Mouse (Mus musculus) hindbrain, embryonic 11.5 days (tissue): ENCODE results near the gene Nup85. TPM values are rescaled to one million over a fixed set of nuclear protein-coding genes. Genes with fewer than 3 reads are reported as not detected.

Experiments
- ATAC-seq: fragments of 200-750 bp; cut with Nextera tagmentation; 2 replicates; pipeline ENCODE4 v1.8.0; 2017; ENCODE audit warnings: mild to moderate bottlenecking, moderate TSS enrichment, moderate library complexity; ENCODE audit not compliant: low FRiP score
- DNase-seq: peaks from one replicate; pipeline ENCODE4 v3.0.0-alpha.2; 2015; ENCODE audit warnings: low spot score
- H3K27ac ChIP-seq: fragments of 300-500 bp; sonication (generic); 2 replicates; pipeline ENCODE4 v1.5.1; 2014; ENCODE audit warnings: mild to moderate bottlenecking, low read depth, low read length
- H3K27me3 ChIP-seq: fragments of 300-500 bp; sonication (generic); 2 replicates; pipeline ENCODE4 v1.6.1; 2014; ENCODE audit warnings: mild to moderate bottlenecking, low read length, moderate library complexity, mixed read lengths; ENCODE audit not compliant: control insufficient read depth, insufficient read depth
- H3K36me3 ChIP-seq: fragments of 300-500 bp; sonication (generic); 2 replicates; pipeline ENCODE4 v1.6.1; 2014; ENCODE audit warnings: mild to moderate bottlenecking, low read length, moderate library complexity, mixed read lengths; ENCODE audit not compliant: control insufficient read depth, insufficient read depth
- H3K4me1 ChIP-seq: fragments of 300-500 bp; sonication (generic); replicated peaks from 2 replicates; pipeline ENCODE4 v1.6.1; 2014; ENCODE audit warnings: low read length, mixed read lengths; ENCODE audit not compliant: control insufficient read depth, insufficient read depth
- H3K4me2 ChIP-seq: fragments of 300-500 bp; sonication (generic); replicated peaks from 2 replicates; pipeline ENCODE4 v1.6.1; 2014; ENCODE audit warnings: mild to moderate bottlenecking, low read depth, low read length
- H3K4me3 ChIP-seq: fragments of 300-500 bp; sonication (generic); 2 replicates; pipeline ENCODE4 v1.5.1; 2014; ENCODE audit warnings: low read depth, low read length
- H3K9ac ChIP-seq: fragments of 300-500 bp; sonication (generic); 2 replicates; pipeline ENCODE4 v1.6.1; 2014; ENCODE audit warnings: low read depth, low read length
- H3K9me3 ChIP-seq: fragments of 300-500 bp; sonication (generic); 2 replicates; pipeline ENCODE4 v1.6.1; 2016; ENCODE audit warnings: low read length; ENCODE audit not compliant: control insufficient read depth
- WGBS: fragments of 180-500 bp; shearing (Covaris S2); extraction: QIAGEN DNeasy Blood & Tissue Kit; methylation state at CpG from one replicate; pipeline ENCODE4 v1.1.7; 2014; 5-methylcytosine and 5-hydroxymethylcytosine counted together
- polyA plus RNA-seq: library from polyadenylated mRNA; unstranded; fragments of >200 nt; fragmentation: Nextera tagmentation; extraction: Ambion mirVana; gene quantifications from 2 replicates; pipeline ENCODE4 v1.2.1, GENCODE M21; 2014

Nup85 gene
- polyA plus RNA-seq, 1 experiment from 2014 or later = 156 TPM

GRCm38 (mm10) chr11:115623487-115624070 is 59.3 kb downstream of the Nup85 start:
- Histone ChIP-seq H3K36me3 (0 out of 2 replicates have a peak, but pooled peaks cover 2% of the 10 kb centered on the region), H3K9me3 (no peaks in the 10 kb centered on the region), H3K27ac (no peak overlapping the region), H3K27me3 (no peaks in the 10 kb centered on the region), H3K4me3 (no peak overlapping the region), H3K9ac (no peak overlapping the region), H3K4me2 (no peak overlapping the region), H3K4me1 (no peaks in the 10 kb centered on the region)
- WGBS = 78% methylated on average over 9 of the region's 9 CpGs
- ATAC-seq = no peak
- DNase-seq = no peak

GRCm38 (mm10) chr11:115625877-115626276 is 61.6 kb downstream of the Nup85 start:
- no peaks in the 10 kb centered on the region for H3K4me1 ChIP-seq
- no peak overlapping the region for H3K4me3 ChIP-seq
- ATAC-seq (no peak), DNase-seq (no peak)
- H3K9me3 ChIP-seq = no peaks in the 10 kb centered on the region
- 85% methylated on average over 9 of the region's 9 CpGs for WGBS
- no peaks in the 10 kb centered on the region for H3K27me3 ChIP-seq
- H3K4me2 ChIP-seq = no peak overlapping the region
- no peak overlapping the region for H3K9ac ChIP-seq
- no peak overlapping the region for H3K27ac ChIP-seq
- H3K36me3 ChIP-seq = 0 out of 2 replicates have a peak, but pooled peaks cover 2% of the 10 kb centered on the region

GRCm38 (mm10) chr11:115626824-115627616 is 62.8 kb downstream of the Nup85 start:
- Histone ChIP-seq H3K9me3 (no peaks in the 10 kb centered on the region), H3K4me1 (no peaks in the 10 kb centered on the region), H3K36me3 (0 out of 2 replicates have a peak, but pooled peaks cover 2% of the 10 kb centered on the region), H3K9ac (peak overlapping the region; percentile 60), H3K4me3 (peak overlapping the region; percentile 60), H3K27ac (no peak overlapping the region), H3K27me3 (no peaks in the 10 kb centered on the region), H3K4me2 (peak overlapping the region; percentile 74)
- no peak for ATAC-seq
- no peak for DNase-seq
- WGBS = 56% methylated on average over 11 of the region's 11 CpGs

- no peaks in the 10 kb centered on the region for H3K9me3 ChIP-seq
- peak within 1 kb of the TSS; percentile 60 for H3K9ac ChIP-seq
- peak within 1 kb of the TSS; percentile 60 for H3K4me3 ChIP-seq
- no peaks in the 10 kb centered on the region for H3K27me3 ChIP-seq
- DNase-seq (peak; percentile 98), ATAC-seq (peak; percentile 99)
- no peak within 1 kb of the TSS for H3K27ac ChIP-seq
- peak within 1 kb of the TSS; percentile 74 for H3K4me2 ChIP-seq
- WGBS = under 1% methylated on average over 47 of the region's 47 CpGs
- 0 out of 2 replicates have a peak, but pooled peaks cover under 1% of the 10 kb centered on the region for H3K36me3 ChIP-seq
- no peaks in the 10 kb centered on the region for H3K4me1 ChIP-seq
These were observed 63.7 kb downstream of the Nup85 start, which contains the start of gene Slc25a19 for GRCm38 (mm10) chr11:115627705-115628464. Slc25a19 (minus strand) TSS chr11:115628295.

GRCm38 (mm10) chr11:115628465-115629101 is 64.3 kb downstream of the Nup85 start:
- Histone ChIP-seq H3K9ac (0 out of 2 replicates have a peak overlapping the region, but pooled peaks have one; percentile 29), H3K9me3 (no peaks in the 10 kb centered on the region), H3K27me3 (no peaks in the 10 kb centered on the region), H3K36me3 (no peaks in the 10 kb centered on the region), H3K4me2 (peak overlapping the region; percentile 74), H3K27ac (no peak overlapping the region), H3K4me3 (peak overlapping the region; percentile 60), H3K4me1 (no peaks in the 10 kb centered on the region)
- WGBS = 54% methylated on average over 13 of the region's 13 CpGs
- DNase-seq (no peak), ATAC-seq (peak; percentile 55; the same call in 1 of the 2 replicates)

- Histone ChIP-seq H3K9me3 (no peaks in the 10 kb centered on the region), H3K36me3 (no peaks in the 10 kb centered on the region), H3K4me3 (no peak overlapping the region), H3K27me3 (no peaks in the 10 kb centered on the region), H3K27ac (no peak overlapping the region), H3K9ac (no peak overlapping the region), H3K4me2 (no peak overlapping the region), H3K4me1 (no peaks in the 10 kb centered on the region)
- 89% methylated on average over 13 of the region's 13 CpGs for WGBS
- ATAC-seq (no peak), DNase-seq (no peak)
These were observed 65.7 kb downstream of the Nup85 start for GRCm38 (mm10) chr11:115629734-115630531.

- Histone ChIP-seq H3K4me3 (no peak overlapping the region), H3K9me3 (no peaks in the 10 kb centered on the region), H3K4me1 (no peaks in the 10 kb centered on the region), H3K27me3 (no peaks in the 10 kb centered on the region), H3K4me2 (no peak overlapping the region), H3K9ac (no peak overlapping the region), H3K27ac (no peak overlapping the region), H3K36me3 (no peaks in the 10 kb centered on the region)
- DNase-seq (no peak), ATAC-seq (no peak)
- WGBS = 52% methylated on average over 16 of the region's 16 CpGs
These were observed 66.6 kb downstream of the Nup85 start for GRCm38 (mm10) chr11:115630532-115631504.
